Mouse (Mus musculus) CH12.LX (cell line): ENCODE measurements around the gene Mroh8.

Experiments used
- BHLHE40 ChIP-seq: IDR thresholded peaks from 2 replicates; pipeline ENCODE4 v1.6.1; 2011; ENCODE audit warnings: mild to moderate bottlenecking, low read depth, low read length, improper control_type of control experiment
- CHD2 ChIP-seq: IDR thresholded peaks from 2 replicates; pipeline ENCODE4 v1.6.1; 2011; ENCODE audit warnings: low read length, improper control_type of control experiment
- CTCF ChIP-seq, 2 experiments: IDR thresholded peaks in 1 of 2; conservative IDR thresholded peaks in 1 of 2; 2 replicates each; pipeline ENCODE4 v1.5.1; 2011 to 2012; ENCODE audit warnings: low read depth in 2 of 2, low read length in 2 of 2, improper control_type of control experiment in 1 of 2, inconsistent platforms in 1 of 2, mild to moderate bottlenecking in 1 of 2, moderate library complexity in 1 of 2
- EP300 ChIP-seq: IDR thresholded peaks from 2 replicates; pipeline ENCODE4 v1.6.1; 2011; ENCODE audit warnings: low read length, improper control_type of control experiment
- KAT2A ChIP-seq: IDR thresholded peaks from 2 replicates; pipeline ENCODE4 v1.6.1; 2012; ENCODE audit warnings: low read length, improper control_type of control experiment, inconsistent platforms; ENCODE audit not compliant: insufficient replicate concordance
- MAX ChIP-seq: IDR thresholded peaks from 2 replicates; pipeline ENCODE4 v1.6.1; 2011; ENCODE audit warnings: low read length, improper control_type of control experiment
- MAZ ChIP-seq: IDR thresholded peaks from 2 replicates; pipeline ENCODE4 v1.6.1; 2012; ENCODE audit warnings: low read depth, mild to moderate bottlenecking, inconsistent platforms, low read length, improper control_type of control experiment, moderate library complexity
- POLR2A ChIP-seq: IDR thresholded peaks from 2 replicates; pipeline ENCODE4 v1.6.1; 2011; ENCODE audit warnings: low read depth, mild to moderate bottlenecking, improper control_type of control experiment, low read length
- POLR2AphosphoS2 ChIP-seq: IDR thresholded peaks from 2 replicates; pipeline ENCODE4 v1.6.1; 2011; ENCODE audit warnings: low read depth, low read length, improper control_type of control experiment
- RAD21 ChIP-seq: IDR thresholded peaks from 2 replicates; pipeline ENCODE4 v1.6.1; 2011; ENCODE audit warnings: low read depth, mild to moderate bottlenecking, low read length, improper control_type of control experiment, moderate library complexity
- USF2 ChIP-seq: conservative IDR thresholded peaks from 2 replicates; pipeline ENCODE4 v1.6.1; 2011; ENCODE audit warnings: low read depth, low read length, improper control_type of control experiment
- ZC3H11A ChIP-seq: IDR thresholded peaks from 2 replicates; pipeline ENCODE4 v1.6.1; 2012; ENCODE audit warnings: low read depth, mild to moderate bottlenecking, inconsistent platforms, low read length, improper control_type of control experiment

DNA sequence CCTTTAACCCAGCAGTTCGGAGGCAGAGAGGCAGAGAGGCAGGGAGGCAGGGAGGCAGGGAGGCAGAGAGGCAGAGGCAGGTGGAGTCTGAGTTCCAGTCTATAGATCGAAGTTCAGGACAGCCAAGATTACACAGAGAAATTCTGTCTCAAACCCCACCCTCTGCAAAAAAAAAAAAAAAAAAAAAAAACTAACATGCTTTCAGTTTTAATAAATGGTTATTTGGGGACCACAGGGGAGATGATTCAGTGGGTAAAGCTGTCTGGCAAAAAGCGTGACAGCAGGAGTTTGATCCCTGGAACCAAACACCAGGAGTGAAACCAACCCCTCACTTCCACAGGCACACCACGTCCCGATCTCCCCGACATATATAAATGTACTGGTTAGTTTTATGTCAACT lies 101.2 kb downstream of the Mroh8 start:
- TF ChIP-seq MAX: no peak
- no peak for TF ChIP-seq ZC3H11A
- TF ChIP-seq BHLHE40: no peak
- no peak for TF ChIP-seq POLR2AphosphoS2
- no peak for TF ChIP-seq USF2
- TF ChIP-seq CTCF (conservative IDR thresholded peaks at IDR 0.05 in 1 of 2, IDR thresholded peaks at IDR 0.05 in 1 of 2; ENCODE audit: low read depth in 2 of 2, low read length in 2 of 2): no peak
- TF ChIP-seq CHD2: no peak
- no peak for TF ChIP-seq RAD21
- no peak for TF ChIP-seq POLR2A
- no peak for TF ChIP-seq MAZ
- TF ChIP-seq KAT2A: no peak
- TF ChIP-seq EP300: no peak
